26 mouse cellular contexts compared by ENCODE assay signal in genomic region chr9:117022086-117022485, GRCm38 (mm10).
DNase-seq lines count a peak whose midpoint lies in the region; ATAC-seq and TF ChIP-seq lines count a peak whose summit lies in the region.
"Had no signal": no experiment of that assay in that cellular context is flagged by ENCODE, and none has a peak within 500 bp of the region (broad histone marks: within the 10 kb centered on the region; RNA-seq: fewer than 3 reads in every experiment).

No protein-coding gene starts in this region.

- H3K4me2 ChIP-seq in intestine, postnatal 0 days (replicated peaks; ENCODE audit: low read depth), result no peak overlapping the region
- H3K4me2 ChIP-seq in intestine, embryonic 16.5 days (ENCODE audit: low read depth, low read length), result no peak overlapping the region
- H3K4me2 ChIP-seq: forebrain, embryonic 13.5 days; heart, embryonic 13.5 days; hindbrain, embryonic 14.5 days had no signal

- TF ChIP-seq CTCF in intestine, postnatal 0 days (IDR thresholded peaks at IDR 0.05; ENCODE audit: low read depth), result 0 out of 2 replicates have a peak, but pooled peaks have one; percentile 8

- DNase-seq in heart, embryonic 10.5 days (ENCODE audit: low spot score), result peak; percentile 70
- DNase-seq in heart, adult 18-20 months, result no peak
- DNase-seq in retina, postnatal 1 day, result peak; percentile 29
- DNase-seq in retina, embryonic 14.5 days (ENCODE audit: low spot score), result no peak
- DNase-seq: adrenal gland, postnatal 10 days; adrenal gland, postnatal 36 days; B cell, adult 2 months; cerebellum, adult 18-20 months; cerebellum, adult 9-10 months; cerebellum, postnatal 14 days; gastrocnemius, postnatal 10 days; gastrocnemius, postnatal 36 days; heart, postnatal 14 days; heart, postnatal 4 days had no signal

- H3K9ac ChIP-seq in intestine, postnatal 0 days (ENCODE audit: low read depth, low read length), result no peak overlapping the region
- no peak overlapping the region for H3K9ac ChIP-seq in intestine, embryonic 16.5 days (ENCODE audit: low read depth, low read length)
- H3K9ac ChIP-seq: forebrain, embryonic 13.5 days; heart, embryonic 13.5 days; hindbrain, embryonic 14.5 days had no signal

- no peaks in the 10 kb centered on the region for H3K27me3 ChIP-seq in heart, embryonic 10.5 days (ENCODE audit: insufficient read depth, poor library complexity, severe bottlenecking)
- H3K27me3 ChIP-seq in intestine, postnatal 0 days (replicated peaks; ENCODE audit: control insufficient read depth, insufficient read depth, low read length), result no peaks in the 10 kb centered on the region
- H3K27me3 ChIP-seq in intestine, embryonic 16.5 days (replicated peaks; ENCODE audit: control insufficient read depth, insufficient read depth, low read length), result no peaks in the 10 kb centered on the region
- H3K27me3 ChIP-seq: CH12.LX; forebrain, embryonic 13.5 days; heart, embryonic 13.5 days; Patski had no signal

- no peak for ATAC-seq in intestine, postnatal 0 days
- no peak for ATAC-seq in intestine, embryonic 16.5 days
- ATAC-seq: forebrain, embryonic 13.5 days; forebrain, embryonic 16.5 days; hindbrain, postnatal 0 days; inflammation-experienced regulatory T-cells, adult 6 months; Patski had no signal

- H3K9me3 ChIP-seq in heart, embryonic 10.5 days, result no peaks in the 10 kb centered on the region
- H3K9me3 ChIP-seq in intestine, postnatal 0 days (ENCODE audit: control insufficient read depth), result no peaks in the 10 kb centered on the region
- H3K9me3 ChIP-seq in intestine, embryonic 16.5 days (ENCODE audit: control insufficient read depth, low read length), result no peaks in the 10 kb centered on the region
- H3K9me3 ChIP-seq: forebrain, embryonic 10.5 days; forebrain, embryonic 13.5 days; heart, embryonic 13.5 days had no signal

- WGBS in heart, embryonic 10.5 days, result 77% methylated on average over 6 of the region's 6 CpGs
- WGBS in intestine, postnatal 0 days, result 88% methylated on average over 6 of the region's 6 CpGs
- WGBS in intestine, embryonic 16.5 days, result 88% methylated on average over 6 of the region's 6 CpGs

- no peak overlapping the region for H3K4me3 ChIP-seq in heart, embryonic 10.5 days
- no peak overlapping the region for H3K4me3 ChIP-seq in intestine, postnatal 0 days (ENCODE audit: low read depth, low read length)
- H3K4me3 ChIP-seq in intestine, embryonic 16.5 days (ENCODE audit: low read length), result no peak overlapping the region
- H3K4me3 ChIP-seq: forebrain, embryonic 10.5 days; forebrain, embryonic 13.5 days; heart, embryonic 13.5 days had no signal

- peaks cover 28% of the 10 kb centered on the region for H3K4me1 ChIP-seq in heart, embryonic 10.5 days
- H3K4me1 ChIP-seq in intestine, postnatal 0 days (replicated peaks; ENCODE audit: control insufficient read depth, insufficient read depth, low read length), result peaks cover 3% of the 10 kb centered on the region; the same call in 1 of the 2 replicates
- peaks cover 10% of the 10 kb centered on the region for H3K4me1 ChIP-seq in intestine, embryonic 16.5 days (ENCODE audit: control insufficient read depth, insufficient read depth, low read length)

- no peaks in the 10 kb centered on the region for H3K36me3 ChIP-seq in heart, embryonic 10.5 days
- H3K36me3 ChIP-seq in intestine, postnatal 0 days (ENCODE audit: control insufficient read depth, insufficient read depth), result no peaks in the 10 kb centered on the region
- H3K36me3 ChIP-seq in intestine, embryonic 16.5 days (ENCODE audit: control insufficient read depth, insufficient read depth, low read length), result no peaks in the 10 kb centered on the region
- H3K36me3 ChIP-seq: forebrain, embryonic 10.5 days; G1E; heart, embryonic 13.5 days had no signal

- no peak overlapping the region for H3K27ac ChIP-seq in heart, embryonic 10.5 days
- H3K27ac ChIP-seq in intestine, postnatal 0 days (ENCODE audit: low read depth, low read length), result no peak overlapping the region
- H3K27ac ChIP-seq in intestine, embryonic 16.5 days (ENCODE audit: low read length), result no peak overlapping the region
- H3K27ac ChIP-seq: forebrain, embryonic 10.5 days; forebrain, embryonic 13.5 days; heart, embryonic 13.5 days; hindbrain, embryonic 14.5 days; hindbrain, postnatal 0 days had no signal

Comparison
In these comparisons a context has a peak if more than half of its experiments do, and no peak if none do; other contexts are left out.
1. DNase-seq: peak in heart, embryonic 10.5 days (single experiment) and retina, postnatal 1 day (single experiment); none in heart, adult 18-20 months (0 of 2) and retina, embryonic 14.5 days (single experiment).